Mouse (Mus musculus): ENCODE measurements around the gene Cdk19. TPM values are rescaled to one million over a fixed set of nuclear protein-coding genes. Genes with fewer than 3 reads are reported as not detected.
A peak's percentile ranks its signal among the peaks of the same experiment; 100 is the strongest.

Gene Cdk19
- total and polyA plus RNA-seq, 3 experiments = 2.8 to 8.2 TPM; not detected in 1

DNA sequence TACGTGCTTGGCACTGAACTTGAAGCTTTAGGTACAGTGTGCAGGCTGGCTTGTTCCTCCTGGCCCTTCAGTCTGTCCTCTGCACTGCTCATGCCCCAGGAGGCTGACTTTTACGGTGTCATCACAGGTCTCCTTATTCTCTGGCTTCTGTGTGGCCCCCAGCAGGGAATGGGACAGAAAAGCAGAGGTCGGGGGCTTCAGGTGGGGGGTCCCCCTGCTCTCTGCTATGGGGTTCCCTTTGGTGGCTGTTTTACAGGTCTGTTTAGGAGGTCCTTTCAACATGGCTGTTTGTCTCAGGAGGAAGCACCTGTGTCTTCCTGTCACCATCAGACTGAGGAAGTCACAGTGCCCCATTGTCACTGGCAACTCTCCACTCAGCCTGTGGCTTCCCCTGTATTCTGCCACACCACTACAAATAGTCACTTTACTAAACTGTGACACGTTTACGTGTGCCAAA is 175.9 kb downstream of the Cdk19 start:
- Histone ChIP-seq H3K9me3 (replicated peaks; ENCODE audit: insufficient read depth, low read length) (no peaks in the 10 kb centered on the region), H3K27ac (ENCODE audit: control insufficient read depth, low read depth, low read length) (no peak overlapping the region), H3K4me3 (ENCODE audit: control insufficient read depth in 1 of 2, insufficient read depth in 1 of 2, low read depth in 2 of 2, low read length in 2 of 2) (no peak overlapping the region), H3K27me3 (ENCODE audit: control insufficient read depth in 1 of 2, insufficient read depth in 2 of 2, low read length in 2 of 2) (peaks cover 5 to 6% of the 10 kb centered on the region in 2 experiments; a peak in 1 of 4 replicates), H3K4me1 (ENCODE audit: control insufficient read depth in 1 of 2, insufficient read depth in 2 of 2, low read length in 2 of 2) (no peaks in the 10 kb centered on the region), H3K79me2 (ENCODE audit: control insufficient read depth, insufficient read depth, low read length, poor library complexity) (no peaks in the 10 kb centered on the region), H3K36me3 (ENCODE audit: control insufficient read depth in 1 of 2, insufficient read depth in 2 of 2, low read length in 2 of 2) (no peaks in the 10 kb centered on the region), H3K9ac (ENCODE audit: control insufficient read depth, low read depth, low read length, poor library complexity, severe bottlenecking) (no peak overlapping the region)
- DNase-seq (ENCODE audit: low read depth, low spot score) = peak; percentile 14
- TF ChIP-seq MAX (IDR thresholded peaks at IDR 0.05; ENCODE audit: low read length) (no peak), POLR2A (IDR thresholded peaks at IDR 0.05; ENCODE audit: control insufficient read depth in 1 of 2, insufficient read depth in 1 of 2, low read depth in 1 of 2, low read length in 2 of 2, poor library complexity in 1 of 2) (no peak), POLR2AphosphoS5 (IDR thresholded peaks at IDR 0.05; ENCODE audit: borderline replicate concordance, low read depth, low read length) (no peak), TAL1 (IDR thresholded peaks at IDR 0.05; ENCODE audit: low read length) (no peak), POLR2AphosphoS2 (IDR thresholded peaks at IDR 0.05; ENCODE audit: low read length) (no peak), RCOR1 (IDR thresholded peaks at IDR 0.05; ENCODE audit: low read depth, low read length) (no peak), ZC3H11A (IDR thresholded peaks at IDR 0.05; ENCODE audit: low read depth, low read length) (no peak), CTCF (IDR thresholded peaks at IDR 0.05 in 2 of 3, conservative IDR thresholded peaks at IDR 0.05 in 1 of 3; ENCODE audit: control insufficient read depth in 1 of 3, insufficient read depth in 1 of 3, low read depth in 2 of 3, low read length in 3 of 3, poor library complexity in 1 of 3, severe bottlenecking in 1 of 3) (no peak), RAD21 (IDR thresholded peaks at IDR 0.05; ENCODE audit: low read depth, low read length) (no peak), GABPA (IDR thresholded peaks at IDR 0.05; ENCODE audit: low read depth, low read length) (no peak), TCF12 (IDR thresholded peaks at IDR 0.05; ENCODE audit: low read depth, low read length) (no peak)

DNA sequence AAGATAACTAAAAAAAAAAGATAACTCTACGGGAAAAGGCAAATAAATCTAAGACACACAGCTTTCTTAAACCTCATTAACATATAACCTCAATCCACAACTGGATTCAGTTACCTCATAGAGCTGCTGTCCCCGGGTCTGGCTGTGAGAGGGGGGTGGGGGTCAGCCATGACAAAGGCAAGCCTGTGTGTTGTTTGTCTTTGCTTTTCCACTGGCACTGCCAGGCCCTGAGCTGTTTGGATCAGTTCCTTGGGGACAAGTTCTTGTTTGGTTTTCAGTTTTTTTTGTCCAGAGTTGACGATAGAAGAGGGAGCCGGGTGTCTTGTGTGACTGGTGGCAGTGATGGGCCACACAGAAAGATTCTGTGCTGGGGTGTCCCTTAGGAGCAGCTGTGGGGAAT is 177.1 kb downstream of the Cdk19 start:
- Histone ChIP-seq H3K4me3 (ENCODE audit: control insufficient read depth in 1 of 2, insufficient read depth in 1 of 2, low read depth in 2 of 2, low read length in 2 of 2) (no peak overlapping the region), H3K9me3 (replicated peaks; ENCODE audit: insufficient read depth, low read length) (no peaks in the 10 kb centered on the region), H3K27ac (ENCODE audit: control insufficient read depth, low read depth, low read length) (no peak overlapping the region), H3K9ac (ENCODE audit: control insufficient read depth, low read depth, low read length, poor library complexity, severe bottlenecking) (no peak overlapping the region), H3K36me3 (ENCODE audit: control insufficient read depth in 1 of 2, insufficient read depth in 2 of 2, low read length in 2 of 2) (no peaks in the 10 kb centered on the region), H3K4me1 (ENCODE audit: control insufficient read depth in 1 of 2, insufficient read depth in 2 of 2, low read length in 2 of 2) (no peaks in the 10 kb centered on the region), H3K27me3 (ENCODE audit: control insufficient read depth in 1 of 2, insufficient read depth in 2 of 2, low read length in 2 of 2) (no peaks in the 10 kb centered on the region), H3K79me2 (ENCODE audit: control insufficient read depth, insufficient read depth, low read length, poor library complexity) (no peaks in the 10 kb centered on the region)
- no peak for DNase-seq (ENCODE audit: low read depth, low spot score)
- TF ChIP-seq E2F4 (IDR thresholded peaks at IDR 0.05; ENCODE audit: borderline replicate concordance, low read depth, low read length) = no peak
- TF ChIP-seq NELFE (IDR thresholded peaks at IDR 0.05; ENCODE audit: low read depth, low read length) = no peak
- TF ChIP-seq MYC (IDR thresholded peaks at IDR 0.05; ENCODE audit: low read depth, low read length) = no peak
- TF ChIP-seq USF1 (IDR thresholded peaks at IDR 0.05; ENCODE audit: low read depth, low read length) = no peak
- no peak for TF ChIP-seq JUND (IDR thresholded peaks at IDR 0.05; ENCODE audit: low read depth, low read length)
- TF ChIP-seq TAL1 (IDR thresholded peaks at IDR 0.05; ENCODE audit: low read length) = no peak
- TF ChIP-seq RAD21 (IDR thresholded peaks at IDR 0.05; ENCODE audit: low read depth, low read length) = no peak
- TF ChIP-seq RCOR1 (IDR thresholded peaks at IDR 0.05; ENCODE audit: low read depth, low read length) = no peak
- TF ChIP-seq CHD1 (IDR thresholded peaks at IDR 0.05; ENCODE audit: low read depth, low read length) = no peak
- no peak for TF ChIP-seq ETS1 (IDR thresholded peaks at IDR 0.05; ENCODE audit: low read depth, low read length)
- TF ChIP-seq TCF12 (IDR thresholded peaks at IDR 0.05; ENCODE audit: low read depth, low read length) = no peak
- TF ChIP-seq ZMIZ1 (IDR thresholded peaks at IDR 0.05; ENCODE audit: low read depth, low read length) = no peak
